Mouse (Mus musculus) kidney, adult 2 months (tissue): ENCODE measurements at regions not wholly inside any gene's neighbourhood (a gene's known extent, or its start where the extent isn't known, plus 50 kb on each side); places are given as distances from the start of the nearest gene placed in this dataset.
A peak's percentile ranks its signal among the peaks of the same experiment; 100 is the strongest.
"Not testable (repeated sequence)": the region's sequence is repeated elsewhere in the genome, so short reads cannot be mapped to it uniquely, and the experiment has no call there.

ENCODE experiments used
- DNase-seq: peaks from one replicate; pipeline ENCODE4 v3.0.0; 2021
- H3K27ac ChIP-seq: fragments of 200-500 bp; 2 replicates; pipeline ENCODE4 v1.5.1; 2012; ENCODE audit warnings: low read depth, low read length, control low read depth, inconsistent platforms; ENCODE audit not compliant: insufficient read depth
- H3K27me3 ChIP-seq: fragments of 200-500 bp; replicated peaks from 2 replicates; pipeline ENCODE4 v1.6.1; 2012; ENCODE audit warnings: mild to moderate bottlenecking, moderate library complexity, low read length, inconsistent platforms; ENCODE audit not compliant: control insufficient read depth, insufficient read depth
- H3K36me3 ChIP-seq: fragments of 200-500 bp; 2 replicates; pipeline ENCODE4 v1.6.1; 2012; ENCODE audit warnings: mild to moderate bottlenecking, moderate library complexity, low read length, inconsistent platforms; ENCODE audit not compliant: control insufficient read depth, insufficient read depth
- H3K4me1 ChIP-seq: fragments of 200-500 bp; 2 replicates; pipeline ENCODE4 v1.6.1; 2011; ENCODE audit warnings: low read length; ENCODE audit not compliant: control insufficient read depth, insufficient read depth
- H3K4me3 ChIP-seq: fragments of 200-500 bp; 2 replicates; pipeline ENCODE4 v1.5.1; 2011; ENCODE audit warnings: mild to moderate bottlenecking, low read depth, low read length, control low read depth; ENCODE audit not compliant: insufficient read depth
- CTCF ChIP-seq: fragments of 200-500 bp; conservative IDR thresholded peaks from 2 replicates; pipeline ENCODE4 v1.5.1; 2011; ENCODE audit warnings: low read depth, mild to moderate bottlenecking, control low read depth, low read length, moderate library complexity, mixed read lengths; ENCODE audit not compliant: insufficient read depth, insufficient read length
- WGBS: fragments of 180-500 bp; shearing (Covaris S2); methylation state at CpG from one replicate; pipeline ENCODE4 v1.1.7; 2018; 5-methylcytosine and 5-hydroxymethylcytosine counted together

GRCm38 (mm10) chr7:60733331-60733994 is 593.4 kb upstream of the Snrpn start:
- WGBS = 49% methylated on average over 20 of the region's 20 CpGs
- not testable (repeated sequence) for DNase-seq, H3K36me3 ChIP-seq, H3K4me1 ChIP-seq, H3K27me3 ChIP-seq, H3K4me3 ChIP-seq, H3K27ac ChIP-seq

GRCm38 (mm10) chr7:60728108-60728721 is 588.2 kb upstream of the Snrpn start:
- DNase-seq = peak; percentile 4
- not testable (repeated sequence) for H3K36me3 ChIP-seq

More at GRCm38 (mm10) chr7:60728108-60728721, 588.2 kb upstream of the Snrpn start:
- H3K27me3 ChIP-seq, H3K4me3 ChIP-seq, H3K4me1 ChIP-seq, H3K27ac ChIP-seq: not testable (repeated sequence)
- peak; percentile 54 for TF ChIP-seq CTCF
- 8% methylated on average over 5 of the region's 5 CpGs for WGBS
